Mouse (Mus musculus) WW6 (cell line): ENCODE measurements around the gene Plk5.

ENCODE experiments used
- DNase-seq: peaks from one replicate; pipeline ENCODE4 v3.0.0-alpha.2; 2013; ENCODE audit warnings: low read depth, low spot score

The Plk5 gene

DNA sequence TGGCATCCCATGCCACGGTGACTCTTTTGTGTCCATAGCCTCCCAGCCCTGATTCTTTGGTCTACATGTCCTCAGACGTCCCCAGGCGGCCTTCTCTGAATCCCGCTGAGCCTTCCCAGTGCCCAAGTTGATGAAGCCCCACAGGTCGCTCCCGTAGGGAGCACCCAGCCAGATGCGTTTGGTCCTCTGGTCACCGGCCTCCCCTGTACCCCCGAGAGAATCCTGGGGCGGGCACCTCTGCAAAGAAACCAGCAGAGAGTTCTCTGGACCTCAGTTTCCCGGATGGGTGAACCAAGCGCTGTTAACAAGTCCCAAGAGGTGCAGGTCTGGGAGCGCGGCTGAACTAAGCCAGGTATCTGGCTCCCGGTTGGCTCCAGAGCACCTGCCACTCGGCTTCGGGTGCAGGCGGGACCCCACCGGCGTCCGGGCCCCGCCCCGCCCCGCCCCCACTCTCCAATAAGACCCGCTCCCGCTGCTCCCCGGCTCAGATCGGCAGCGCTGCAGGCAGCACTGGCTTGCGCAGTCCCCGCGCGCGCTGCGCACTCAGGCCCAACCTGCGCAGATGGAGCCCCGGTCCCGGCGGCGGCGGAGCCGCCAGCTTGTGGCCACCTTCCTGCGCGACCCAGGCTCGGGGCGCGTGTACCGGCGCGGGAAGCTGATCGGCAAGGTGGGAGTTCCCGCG, at the start of gene Plk5:
Gene Plk5, plus strand, starts transcription at position 459 of the 682 bp plus-strand sequence.
- DNase-seq, result no peak

DNA sequence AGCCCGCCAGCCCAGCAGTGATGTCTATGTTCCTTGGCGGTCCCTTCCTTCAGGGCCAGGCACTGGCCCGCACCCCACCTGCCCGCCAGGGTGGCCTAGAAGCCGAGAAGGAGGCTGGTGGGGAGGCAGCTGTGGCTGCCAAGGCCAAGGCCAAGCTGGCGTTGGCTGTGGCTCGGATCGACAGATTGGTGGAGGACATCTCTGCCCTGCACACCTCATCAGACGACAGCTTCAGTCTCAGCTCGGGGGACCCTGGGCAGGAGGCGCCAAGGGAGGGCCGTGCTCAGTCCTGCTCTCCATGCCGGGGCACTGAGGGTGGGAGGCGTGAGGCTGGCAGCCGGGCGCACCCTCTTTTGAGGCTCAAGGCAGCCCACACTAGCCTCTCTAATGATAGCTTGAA, 44.7 kb upstream of the Plk5 start:
- DNase-seq, result no peak

DNA sequence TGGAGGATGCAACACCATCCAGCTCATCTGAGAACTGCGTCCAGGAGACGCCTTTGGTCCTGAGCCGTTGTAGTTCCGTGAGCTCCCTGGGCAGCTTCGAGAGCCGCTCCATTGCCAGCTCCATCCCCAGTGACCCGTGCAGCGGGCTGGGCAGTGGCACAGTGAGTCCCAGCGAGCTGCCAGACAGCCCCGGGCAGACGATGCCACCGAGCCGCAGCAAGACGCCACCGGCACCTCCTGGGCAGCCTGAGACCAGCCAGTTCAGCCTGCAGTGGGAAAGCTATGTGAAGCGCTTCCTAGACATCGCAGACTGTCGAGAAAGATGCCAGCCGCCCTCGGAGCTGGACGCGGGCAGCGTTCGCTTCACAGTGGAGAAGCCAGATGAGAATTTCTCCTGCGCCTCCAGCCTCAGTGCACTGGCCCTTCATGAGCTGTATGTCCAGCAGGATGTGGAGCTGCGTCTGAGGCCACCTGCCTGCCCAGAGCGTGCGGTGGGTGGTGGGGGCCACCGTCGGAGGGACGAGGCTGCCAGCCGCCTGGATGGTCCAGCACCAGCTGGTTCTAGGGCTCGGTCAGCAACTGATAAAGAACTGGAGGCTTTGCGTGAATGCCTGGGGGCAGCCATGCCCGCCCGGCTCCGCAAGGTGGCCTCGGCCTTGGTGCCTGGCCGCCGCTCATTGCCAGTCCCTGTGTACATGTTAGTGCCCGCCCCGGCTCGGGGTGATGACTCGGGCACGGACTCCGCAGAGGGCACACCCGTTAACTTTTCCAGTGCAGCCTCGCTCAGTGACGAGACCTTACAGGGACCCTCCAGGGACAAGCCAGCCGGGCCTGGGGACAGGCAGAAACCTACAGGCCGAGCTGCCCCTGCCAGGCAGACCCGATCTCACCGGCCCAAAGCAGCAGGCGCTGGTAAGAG, 43.4 kb upstream of the Plk5 start:
- no peak for DNase-seq

DNA sequence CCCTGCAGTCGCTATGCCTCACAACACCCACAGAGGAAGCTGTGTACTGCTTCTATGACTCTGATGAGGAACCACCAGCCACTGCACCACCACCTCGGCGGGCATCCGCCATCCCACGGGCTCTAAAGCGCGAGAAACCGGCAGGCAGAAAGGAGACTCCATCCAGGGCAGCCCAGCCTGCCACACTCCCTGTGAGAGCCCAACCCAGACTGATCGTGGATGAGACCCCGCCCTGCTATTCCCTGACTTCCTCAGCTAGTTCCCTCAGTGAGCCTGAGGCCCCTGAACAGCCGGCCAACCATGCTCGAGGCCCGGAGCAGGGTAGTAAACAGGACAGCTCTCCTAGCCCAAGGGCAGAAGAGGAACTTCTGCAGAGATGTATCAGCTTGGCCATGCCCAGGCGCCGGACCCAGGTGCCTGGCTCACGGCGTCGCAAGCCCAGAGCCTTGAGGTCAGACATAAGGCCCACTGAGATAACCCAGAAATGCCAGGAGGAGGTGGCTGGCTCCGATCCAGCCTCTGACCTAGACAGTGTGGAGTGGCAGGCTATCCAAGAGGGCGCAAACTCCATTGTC, 42.5 kb upstream of the Plk5 start:
- DNase-seq, result no peak

DNA sequence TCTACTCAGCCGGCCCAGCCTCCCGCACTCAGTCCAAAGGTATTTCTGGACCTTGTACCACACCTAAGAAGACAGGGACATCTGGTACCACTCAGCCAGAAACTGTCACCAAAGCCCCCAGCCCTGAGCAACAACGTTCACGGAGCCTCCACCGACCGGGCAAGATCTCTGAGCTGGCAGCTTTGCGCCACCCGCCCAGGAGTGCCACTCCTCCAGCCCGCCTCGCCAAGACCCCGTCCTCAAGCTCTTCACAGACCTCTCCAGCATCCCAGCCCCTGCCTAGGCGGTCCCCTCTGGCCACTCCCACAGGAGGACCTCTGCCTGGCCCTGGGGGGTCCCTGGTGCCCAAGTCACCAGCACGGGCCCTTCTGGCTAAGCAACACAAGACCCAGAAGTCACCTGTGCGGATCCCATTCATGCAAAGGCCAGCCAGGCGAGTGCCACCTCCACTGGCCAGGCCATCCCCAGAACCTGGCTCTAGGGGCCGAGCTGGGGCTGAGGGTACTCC, 41.7 kb upstream of the Plk5 start:
- no peak for DNase-seq

DNA sequence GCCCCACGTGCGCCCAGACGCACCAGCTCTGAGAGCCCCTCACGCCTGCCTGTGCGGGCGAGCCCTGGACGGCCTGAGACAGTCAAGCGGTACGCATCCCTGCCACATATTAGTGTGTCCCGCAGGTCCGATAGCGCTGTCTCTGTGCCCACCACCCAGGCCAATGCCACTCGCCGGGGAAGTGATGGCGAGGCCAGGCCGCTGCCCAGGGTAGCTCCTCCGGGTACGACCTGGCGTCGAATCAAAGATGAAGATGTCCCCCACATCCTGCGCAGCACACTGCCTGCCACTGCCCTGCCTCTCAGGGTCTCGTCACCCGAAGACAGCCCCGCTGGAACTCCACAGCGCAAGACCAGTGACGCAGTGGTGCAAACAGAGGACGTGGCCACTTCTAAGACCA, 40.9 kb upstream of the Plk5 start:
- no peak for DNase-seq

DNA sequence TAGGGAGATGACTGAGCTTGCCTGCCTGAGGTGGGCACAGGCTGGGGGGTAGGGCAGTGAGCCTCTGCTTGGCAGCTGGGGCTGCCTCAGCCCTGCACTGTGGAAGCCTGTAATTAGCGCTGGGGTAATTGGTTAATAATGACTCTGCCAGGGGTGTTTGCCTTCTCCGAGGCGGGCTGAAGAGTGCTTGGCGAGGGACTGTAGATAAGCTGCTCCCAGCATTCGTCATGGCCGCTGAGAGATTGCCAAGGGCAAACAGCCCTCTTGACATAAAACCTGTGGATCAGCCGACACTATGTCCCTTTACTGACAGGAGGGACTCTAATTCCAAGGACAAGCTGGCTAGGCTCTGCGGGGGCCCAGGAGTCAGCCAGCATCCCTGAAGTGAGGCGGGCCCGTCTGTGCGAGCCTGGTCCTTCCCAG, 39.9 kb upstream of the Plk5 start:
- no peak for DNase-seq

DNA sequence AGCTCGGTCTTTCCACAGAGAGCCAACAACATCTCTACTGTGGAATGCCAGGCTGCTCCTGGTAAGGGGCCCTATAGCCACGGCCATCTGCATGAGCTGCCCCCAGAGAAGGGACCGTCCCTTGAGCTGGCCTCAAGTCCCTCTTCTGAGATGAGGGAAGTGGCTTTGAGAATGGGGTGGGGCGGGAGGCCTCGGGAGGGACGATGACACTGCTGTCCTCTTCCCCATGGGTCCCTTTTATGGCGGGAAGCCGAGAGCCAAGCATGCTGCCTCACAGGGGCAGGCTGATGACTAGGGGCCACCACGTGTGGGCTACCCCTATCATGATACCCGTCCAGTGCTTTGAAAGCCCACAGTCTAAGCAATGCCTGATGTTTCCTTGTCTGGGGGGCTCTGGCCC, 39.2 kb upstream of the Plk5 start:
- no peak for DNase-seq

DNA sequence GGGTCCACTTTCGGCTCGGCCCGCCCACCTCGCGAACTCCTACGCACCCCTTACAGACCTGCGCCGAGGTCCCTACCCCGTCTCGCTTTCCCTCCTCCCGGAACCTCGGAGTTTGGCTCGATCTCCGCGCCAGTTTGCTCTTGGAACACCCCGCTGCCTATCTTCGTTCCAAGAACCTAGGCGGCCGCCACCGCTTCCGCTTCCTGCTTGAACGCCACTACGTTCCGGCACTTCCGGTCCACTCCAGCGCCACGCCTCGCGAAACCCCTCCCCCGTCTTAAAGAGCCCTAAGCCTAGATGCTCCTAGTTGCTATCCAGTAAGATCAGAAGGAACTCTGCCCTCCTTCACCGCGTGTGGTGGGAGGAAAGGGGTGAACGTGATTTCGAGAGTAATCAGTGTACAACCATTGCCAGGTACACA, 35.9 kb upstream of the Plk5 start, which contains the start of gene 2310011J03Rik:
Gene 2310011J03Rik, minus strand, starts transcription at position 198 of the 421 bp plus-strand sequence.
- DNase-seq, result no peak

DNA sequence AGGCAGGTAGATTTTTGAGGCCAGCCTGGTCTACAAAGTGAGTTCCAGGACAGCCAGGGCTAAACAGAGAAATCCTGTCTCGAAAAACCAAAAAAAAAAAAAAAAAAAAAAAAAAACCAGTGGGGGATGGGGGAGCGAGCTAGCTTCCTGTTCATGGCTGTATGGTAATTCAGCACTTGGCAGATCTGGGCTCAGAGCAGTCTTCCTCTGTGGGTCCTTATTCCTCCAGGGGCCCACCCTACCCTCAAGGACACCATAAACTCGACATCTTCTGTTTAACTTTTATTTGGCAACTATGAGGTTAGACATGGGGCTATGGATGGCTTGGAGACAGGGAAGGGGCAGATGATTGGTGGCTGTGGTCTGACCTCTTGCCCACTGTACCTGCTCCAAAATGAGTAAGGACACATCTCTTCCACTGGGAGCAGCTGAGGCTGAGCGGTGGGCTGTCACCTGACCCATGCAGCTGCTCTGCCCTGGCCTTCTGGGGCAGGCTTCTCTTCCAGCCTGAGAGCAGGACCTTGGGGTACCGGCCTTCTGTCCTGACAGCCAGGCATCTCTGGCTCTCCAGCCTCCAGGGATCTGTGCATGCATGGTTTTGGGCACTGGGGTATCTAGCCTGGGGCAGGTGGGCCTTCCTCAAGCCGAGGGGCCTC, 35.1 kb upstream of the Plk5 start:
- DNase-seq, result no peak

DNA sequence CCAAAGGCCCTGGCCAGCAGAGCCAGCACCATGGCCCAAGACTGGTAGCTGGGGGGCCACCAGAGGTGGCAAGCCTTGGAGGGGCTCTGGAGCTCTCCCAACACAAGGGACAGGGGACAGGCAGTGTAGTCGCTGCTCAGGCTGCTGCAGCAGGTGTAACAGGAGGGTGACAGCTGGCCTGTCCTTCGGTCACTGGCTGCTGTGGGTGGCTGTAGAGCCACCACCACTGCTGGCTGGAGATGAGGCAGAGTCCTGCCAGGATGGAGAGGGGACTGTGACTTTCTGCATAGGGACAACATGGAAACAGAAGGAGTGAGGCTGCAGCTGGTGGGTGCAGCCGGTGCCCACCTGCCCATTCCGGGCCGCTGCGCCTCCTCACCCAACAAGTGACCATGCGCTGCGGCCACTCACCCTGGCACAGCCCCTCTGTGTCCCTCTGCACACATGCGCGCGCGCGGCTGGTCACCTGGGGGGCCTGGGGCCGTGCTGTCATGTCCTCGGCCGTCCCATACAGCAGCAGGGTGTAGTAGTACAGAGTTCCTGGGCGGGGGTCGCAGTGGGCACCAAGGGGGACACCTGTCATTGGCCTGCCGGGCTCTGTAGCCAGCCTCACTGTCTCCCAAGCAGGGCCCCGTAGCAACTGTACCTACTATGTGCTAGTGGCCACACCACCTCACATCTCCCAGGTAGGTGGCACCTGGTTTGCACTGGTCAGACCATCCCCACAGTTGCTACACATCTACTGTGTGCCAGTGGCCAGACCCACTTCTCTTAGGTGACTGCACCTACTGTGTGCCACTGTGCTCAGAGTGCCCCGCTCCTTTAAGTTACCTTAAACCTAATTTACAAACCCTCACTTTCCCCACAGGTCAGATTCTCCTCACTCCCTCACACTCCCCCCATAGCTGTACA, 34.3 kb upstream of the Plk5 start:
- no peak for DNase-seq

DNA sequence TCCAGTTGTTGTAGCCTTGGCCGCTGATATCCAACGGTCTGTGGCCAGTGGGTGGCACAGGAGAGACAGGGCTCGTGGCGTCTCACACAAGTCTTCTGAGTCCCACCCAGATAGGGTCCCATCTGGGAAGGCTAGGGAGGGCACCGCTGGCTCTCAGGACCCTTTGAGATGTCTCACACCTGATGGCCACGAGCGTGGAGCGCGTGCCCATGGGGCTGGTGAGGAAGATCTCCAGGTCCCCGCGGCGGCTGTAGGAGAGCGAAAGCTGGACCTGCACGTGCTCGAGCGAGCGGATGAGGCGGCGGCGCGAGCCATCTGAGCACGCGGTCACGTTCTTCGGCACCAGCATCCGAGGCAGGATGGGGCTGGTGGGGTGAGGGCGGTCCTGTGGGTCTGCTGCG, 33.4 kb upstream of the Plk5 start:
- DNase-seq, result no peak

DNA sequence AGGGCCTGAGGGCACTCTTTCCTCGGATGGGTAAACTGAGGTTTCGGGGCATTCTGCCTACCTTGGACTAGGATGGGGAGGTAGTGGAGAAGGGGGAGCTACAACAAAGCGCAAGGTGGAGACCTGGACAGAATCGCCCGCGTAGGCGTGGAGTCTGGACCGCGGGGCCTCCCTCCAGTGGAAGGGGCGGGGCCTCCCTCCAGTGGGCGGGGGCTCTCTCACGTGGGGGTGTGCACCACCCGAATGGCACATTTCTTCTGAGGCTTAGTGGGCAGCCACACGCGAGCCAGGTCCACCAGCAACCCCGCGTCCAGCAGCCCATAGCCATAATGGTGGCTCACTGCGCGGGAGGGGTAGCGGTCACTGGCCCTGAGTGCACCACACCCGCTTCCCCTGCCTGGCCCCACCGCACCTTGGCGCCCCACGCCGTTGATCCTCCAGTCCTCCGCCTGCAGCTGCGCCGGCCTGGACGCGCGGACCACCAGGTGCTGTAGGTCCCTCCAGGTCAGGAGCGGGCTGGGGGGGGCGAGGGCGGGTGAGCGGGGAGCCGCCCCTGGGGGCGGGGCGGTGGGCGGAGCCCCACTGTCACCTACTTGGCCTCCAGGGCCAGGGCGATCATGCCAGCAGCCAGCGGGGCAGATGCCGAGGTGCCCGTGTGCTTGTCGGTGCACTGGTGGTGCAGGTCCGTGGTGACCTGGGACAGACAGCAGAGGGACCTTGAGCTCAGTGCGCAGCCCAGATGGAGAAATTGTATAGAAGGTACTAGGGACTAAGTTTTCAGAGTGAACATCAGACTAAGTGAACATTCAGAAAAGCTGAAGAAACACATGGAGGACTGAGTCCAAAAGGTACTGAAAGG, 32.8 kb upstream of the Plk5 start:
- DNase-seq, result no peak

DNA sequence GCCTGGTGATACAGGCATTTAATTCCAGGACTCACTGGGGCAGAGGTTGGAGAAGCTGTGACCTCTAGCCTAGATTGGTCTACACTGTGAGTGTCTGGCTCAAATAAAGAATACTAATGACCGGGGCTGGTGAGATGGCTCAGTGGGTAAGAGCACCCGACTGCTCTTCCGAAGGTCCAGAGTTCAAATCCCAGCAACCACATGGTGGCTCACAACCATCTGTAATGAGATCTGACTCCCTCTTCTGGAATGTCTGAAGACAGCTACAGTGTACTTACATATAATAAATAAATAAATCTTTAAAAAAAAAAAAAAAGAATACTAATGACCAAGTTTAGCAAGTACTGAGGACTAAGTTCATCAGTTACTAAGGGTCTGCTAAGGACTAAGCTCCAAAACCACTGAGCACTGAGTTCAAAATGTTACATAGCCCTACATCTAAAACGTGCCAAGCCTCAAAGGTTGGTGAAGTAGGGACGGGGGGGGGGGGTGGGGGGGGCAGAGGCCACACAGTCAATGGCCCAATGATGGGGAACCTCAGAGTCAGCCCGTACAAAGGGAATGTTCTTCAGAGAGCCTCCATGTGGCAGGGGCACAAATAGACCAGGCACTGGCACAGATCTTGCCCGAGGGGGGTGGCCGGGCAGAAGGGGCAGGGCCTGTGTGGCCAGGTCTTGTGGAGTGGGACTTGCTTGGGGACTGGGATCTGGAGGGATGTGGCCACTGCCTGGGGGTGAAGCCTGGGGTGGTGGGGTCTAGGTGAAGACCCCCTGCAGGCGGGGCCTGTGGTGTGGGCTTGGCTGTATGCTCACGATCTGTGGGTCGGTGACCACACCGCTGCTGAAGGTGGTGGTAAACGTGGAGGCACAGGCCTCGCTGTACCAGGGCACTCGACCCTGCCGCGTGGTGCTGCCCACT, 31.9 kb upstream of the Plk5 start:
- DNase-seq, result no peak

DNA sequence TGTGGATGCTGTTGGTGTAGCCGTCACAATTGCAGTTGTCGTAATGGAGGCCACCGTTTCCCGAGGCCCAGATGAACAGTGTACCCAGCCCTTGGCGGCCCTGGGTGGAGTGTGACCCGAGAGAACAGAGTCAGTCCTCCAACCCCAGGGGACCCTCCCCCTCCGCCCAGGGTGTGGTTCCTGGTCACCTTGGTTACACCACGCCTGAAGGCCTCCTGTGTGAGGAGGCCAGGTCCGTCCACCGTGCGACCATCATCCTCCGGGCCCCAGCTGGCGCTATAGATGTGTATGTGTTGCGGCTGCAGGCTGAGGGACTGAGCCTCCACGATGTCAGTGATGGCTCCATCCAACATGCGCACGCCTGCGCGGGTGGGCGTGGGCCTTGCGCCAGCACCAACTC, 31.2 kb upstream of the Plk5 start:
- no peak for DNase-seq

DNA sequence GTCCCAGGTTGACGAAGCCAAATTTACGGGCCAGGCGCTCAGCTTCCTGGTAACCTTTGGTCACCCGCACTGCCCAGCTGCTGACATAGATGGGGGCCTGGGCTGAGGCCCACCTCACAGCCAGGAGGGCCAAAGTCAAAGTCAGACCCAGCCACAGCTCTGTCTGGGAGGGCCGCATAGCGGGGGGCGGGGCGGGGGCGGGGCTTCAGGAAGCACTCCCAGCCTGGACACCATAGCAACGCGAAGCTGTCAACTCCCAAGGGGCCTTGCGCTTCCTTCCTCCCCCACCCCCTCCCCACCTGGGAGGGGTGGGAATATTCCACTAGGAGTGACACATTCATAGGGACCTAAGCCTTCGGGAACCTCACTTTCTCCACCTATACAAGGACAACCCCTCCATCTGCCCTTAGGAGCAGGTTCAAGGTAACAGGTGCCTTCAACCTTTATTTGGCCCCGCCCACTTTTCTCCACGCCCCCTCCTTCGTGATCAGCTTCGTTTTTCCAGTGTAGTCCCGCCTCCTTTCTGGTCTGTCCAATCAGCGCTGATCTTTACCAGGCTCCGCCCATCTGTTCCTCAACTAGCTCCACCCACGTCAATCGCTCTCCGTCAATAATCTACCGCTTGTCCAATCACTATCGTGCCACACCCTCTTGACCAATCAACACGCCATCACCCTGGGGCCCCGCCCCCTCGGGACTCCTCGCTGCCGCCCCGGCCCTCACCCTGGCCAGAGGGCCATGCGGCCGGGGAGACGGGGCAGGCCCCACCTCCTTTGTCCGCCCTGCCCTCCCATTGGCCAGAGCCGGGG, 26.8 kb upstream of the Plk5 start, which contains the start of the genes Pcsk4 and Reep6:
Gene Pcsk4, minus strand, starts transcription at position 226 of the 809 bp plus-strand sequence.
Gene Reep6, plus strand, starts transcription at position 681 of the 809 bp plus-strand sequence.
- peak; percentile 98 for DNase-seq

DNA sequence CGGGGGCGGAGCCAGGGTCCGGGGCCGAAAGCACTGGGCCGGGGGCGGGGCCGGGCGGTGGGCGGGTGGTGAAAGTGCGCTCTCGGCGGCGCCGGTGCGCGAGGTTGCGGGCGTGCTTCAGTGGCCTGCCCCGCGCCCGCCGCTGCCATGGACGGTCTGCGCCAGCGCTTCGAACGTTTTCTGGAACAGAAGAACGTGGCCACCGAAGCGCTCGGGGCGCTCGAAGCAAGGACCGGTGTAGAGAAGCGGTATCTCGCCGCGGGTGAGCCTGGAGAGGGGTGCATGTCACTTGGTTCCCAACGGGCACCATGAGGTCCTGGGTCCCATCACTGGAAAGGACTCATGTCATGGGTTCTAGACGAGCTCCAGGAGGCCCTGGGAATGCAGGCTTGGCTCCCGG, 26.2 kb upstream of the Plk5 start:
- DNase-seq, result no peak

DNA sequence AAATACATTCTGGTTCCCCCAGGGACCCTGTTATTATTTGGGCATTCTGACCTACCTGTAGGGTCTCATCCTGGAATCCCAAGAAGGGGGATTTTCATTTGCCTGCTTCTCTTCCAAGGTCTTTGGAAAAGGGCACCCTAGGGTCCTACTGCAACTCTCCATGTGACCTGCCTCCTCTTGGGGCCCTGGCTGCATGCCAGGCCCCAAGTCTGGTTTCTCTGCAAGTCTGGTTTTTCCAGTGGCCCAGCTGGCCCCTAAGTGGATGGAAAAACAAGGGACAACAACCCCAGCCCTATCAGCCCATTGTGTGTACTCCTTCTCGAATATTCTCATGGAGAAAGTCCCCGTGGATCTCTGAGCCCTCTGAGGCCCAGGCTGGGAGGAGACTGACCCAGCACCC, 25.4 kb upstream of the Plk5 start:
- DNase-seq, result no peak
